Mouse (Mus musculus) neural tube, embryonic 12.5 days (tissue): ENCODE data around the gene Mrtfb. TPM values are rescaled to one million over a fixed set of nuclear protein-coding genes. Genes with fewer than 3 reads are reported as not detected.

Experiments
- ATAC-seq: fragments of 200-750 bp; cut with Nextera tagmentation; 2 replicates; pipeline ENCODE4 v1.8.0; 2017; ENCODE audit warnings: low read depth, mild to moderate bottlenecking, moderate TSS enrichment, moderate library complexity; ENCODE audit not compliant: low FRiP score
- H3K27ac ChIP-seq: fragments of 300-500 bp; sonication (generic); 2 replicates; pipeline ENCODE4 v1.5.1; 2016
- H3K27me3 ChIP-seq: fragments of 300-500 bp; sonication (generic); replicated peaks from 2 replicates; pipeline ENCODE4 v1.6.1; 2016; ENCODE audit warnings: mild to moderate bottlenecking
- H3K36me3 ChIP-seq: fragments of 300-500 bp; sonication (generic); 2 replicates; pipeline ENCODE4 v1.6.1; 2016; ENCODE audit warnings: mild to moderate bottlenecking
- H3K4me1 ChIP-seq: fragments of 300-500 bp; sonication (generic); 2 replicates; pipeline ENCODE4 v1.6.1; 2016
- H3K4me2 ChIP-seq: fragments of 300-500 bp; sonication (generic); replicated peaks from 2 replicates; pipeline ENCODE4 v1.6.1; 2016; ENCODE audit warnings: mild to moderate bottlenecking
- H3K4me3 ChIP-seq: fragments of 300-500 bp; sonication (generic); 2 replicates; pipeline ENCODE4 v1.5.1; 2016
- H3K9ac ChIP-seq: fragments of 300-500 bp; sonication (generic); 2 replicates; pipeline ENCODE4 v1.6.1; 2016; ENCODE audit warnings: mild to moderate bottlenecking
- H3K9me3 ChIP-seq: fragments of 300-500 bp; sonication (generic); 2 replicates; pipeline ENCODE4 v1.6.1; 2016; ENCODE audit warnings: mild to moderate bottlenecking
- whole genome bisulfite sequencing: fragments of 180-500 bp; shearing (Covaris S2); methylation state at CpG from one replicate; pipeline ENCODE4 v1.1.7; 2016; 5-methylcytosine and 5-hydroxymethylcytosine counted together
- polyA plus RNA-seq: library from polyadenylated mRNA; unstranded; fragments of >200 nt; fragmentation: Nextera tagmentation; extraction: Ambion mirVana; gene quantifications from 2 replicates; pipeline ENCODE4 v1.2.1, GENCODE M21; 2016

Mrtfb gene
- 12.1 and 14.8 TPM in 2 replicates for polyA plus RNA-seq

DNA sequence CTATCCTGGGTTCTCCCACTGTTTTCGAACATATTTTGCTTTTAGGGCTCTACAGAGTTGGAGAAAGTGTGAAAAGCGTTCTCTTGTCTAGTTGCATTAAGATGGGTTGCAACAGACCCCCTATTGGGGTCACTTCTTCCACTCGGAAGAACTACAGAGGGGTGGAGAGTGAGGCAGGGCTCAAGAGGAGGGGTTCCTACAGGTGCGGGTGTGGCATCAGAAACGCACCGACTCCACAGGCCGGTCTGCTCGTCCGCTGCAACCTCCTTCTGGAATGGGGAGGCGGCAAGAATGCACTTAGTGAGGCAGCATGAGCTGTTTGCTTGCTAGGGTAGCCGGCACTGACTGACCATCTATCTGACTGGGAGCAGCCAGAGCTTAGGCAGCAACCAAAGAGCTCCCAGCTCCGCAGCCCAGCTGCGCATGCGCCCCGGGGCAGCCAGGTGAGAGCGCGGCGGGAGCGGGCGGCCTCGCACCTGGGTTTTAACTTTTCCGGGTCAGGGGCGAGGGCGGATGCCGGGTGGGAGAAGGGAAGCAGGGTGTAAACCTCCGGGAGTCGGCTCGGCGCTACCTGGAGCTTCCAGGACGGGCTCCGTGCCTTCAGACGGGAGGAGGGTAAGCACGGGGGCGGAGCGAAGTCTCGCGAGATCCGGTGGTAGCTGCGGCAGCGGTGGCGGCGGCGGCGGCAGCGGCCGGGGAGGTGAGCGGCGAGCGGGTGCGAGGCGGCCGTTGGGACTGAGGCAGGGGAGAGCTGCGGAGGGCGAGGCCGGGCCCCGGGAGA lies at the start of gene Mrtfb:
Gene Mrtfb, plus strand, starts transcription at position 627 of the 781 bp plus-strand sequence.
- Histone ChIP-seq H3K4me3 (peak within 1 kb of the TSS; percentile 84), H3K27ac (no peak within 1 kb of the TSS; the same call in 1 of the 2 replicates), H3K4me2 (peak within 1 kb of the TSS; percentile 85), H3K9ac (peak within 1 kb of the TSS; percentile 87), H3K27me3 (no peaks in the 10 kb centered on the region), H3K36me3 (no peaks in the 10 kb centered on the region), H3K4me1 (peaks cover 13% of the 10 kb centered on the region), H3K9me3 (no peaks in the 10 kb centered on the region)
- peak; percentile 91 for ATAC-seq
- 1% methylated on average over 51 of the region's 56 CpGs for WGBS

DNA sequence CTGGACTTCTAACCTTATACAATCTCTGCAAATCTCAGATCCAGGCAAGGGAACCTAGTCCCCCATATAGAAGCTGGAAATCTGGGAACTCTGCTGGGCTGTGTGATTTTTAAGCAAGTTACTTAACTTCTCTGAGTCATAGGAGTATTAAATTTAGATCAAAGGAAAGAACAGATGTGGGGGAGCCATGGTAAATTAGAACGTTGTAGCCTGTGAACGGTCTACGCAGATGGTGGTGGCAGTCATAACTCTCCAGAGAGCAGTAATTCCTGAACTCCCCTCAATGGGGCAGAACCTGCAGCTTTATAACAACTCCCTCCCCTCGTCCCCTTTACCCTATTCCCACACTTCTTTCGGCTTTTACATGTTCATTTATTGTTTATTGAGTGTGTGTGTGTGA lies 48.6 kb upstream of the Mrtfb start:
- Histone ChIP-seq H3K4me1 (peaks cover 3% of the 10 kb centered on the region; the same call in 1 of the 2 replicates), H3K27me3 (no peaks in the 10 kb centered on the region), H3K36me3 (no peaks in the 10 kb centered on the region), H3K27ac (no peak overlapping the region), H3K4me2 (no peak overlapping the region), H3K4me3 (no peak overlapping the region), H3K9me3 (no peaks in the 10 kb centered on the region), H3K9ac (no peak overlapping the region)
- 40% methylated on average over 5 of the region's 5 CpGs for WGBS
- ATAC-seq = peak; percentile 46; the same call in 1 of the 2 replicates

DNA sequence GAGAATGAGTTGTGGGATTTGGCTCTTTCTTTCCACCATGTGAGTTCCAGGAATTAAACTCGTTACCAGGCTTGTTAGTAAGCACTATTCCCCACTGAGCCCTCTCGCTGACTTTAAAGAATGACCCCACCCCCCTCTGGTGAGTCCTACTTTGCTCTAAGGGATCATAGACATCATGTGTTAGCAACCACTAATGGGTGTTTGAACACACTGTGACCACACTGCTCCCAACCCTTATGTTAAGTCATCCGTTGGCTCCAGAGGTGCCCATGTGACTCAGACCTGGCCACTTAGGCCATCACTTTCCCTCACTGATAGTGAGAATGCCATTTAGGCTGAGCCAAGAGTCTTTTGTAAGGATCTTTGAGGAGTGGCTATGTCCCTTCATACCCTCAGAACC lies 48.2 kb upstream of the Mrtfb start:
- Histone ChIP-seq H3K4me1 (peaks cover 3% of the 10 kb centered on the region; the same call in 1 of the 2 replicates), H3K4me2 (no peak overlapping the region), H3K4me3 (no peak overlapping the region), H3K9ac (no peak overlapping the region), H3K9me3 (no peaks in the 10 kb centered on the region), H3K27ac (no peak overlapping the region), H3K27me3 (no peaks in the 10 kb centered on the region), H3K36me3 (no peaks in the 10 kb centered on the region)
- ATAC-seq = peak; percentile 77
- WGBS = 30% methylated on average over 3 of the region's 3 CpGs

DNA sequence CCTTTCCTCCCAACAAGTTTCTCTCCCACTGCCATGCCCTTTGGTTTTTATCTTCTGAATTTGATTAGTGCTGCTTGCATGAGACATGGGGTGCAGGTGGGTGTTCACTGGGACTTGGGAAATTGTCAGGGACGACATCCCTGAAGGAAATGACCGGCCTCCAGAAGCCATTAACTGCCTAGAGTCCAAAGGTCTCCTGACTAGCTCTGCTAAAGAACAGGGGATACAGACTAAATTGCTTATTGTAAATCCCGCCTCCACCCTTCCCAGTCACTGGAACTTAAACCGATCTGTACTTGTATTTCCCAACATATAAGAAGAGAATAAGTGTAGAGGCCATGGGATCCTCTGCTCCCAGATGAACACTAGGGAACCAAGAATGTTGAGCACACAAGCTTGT lies 43.5 kb upstream of the Mrtfb start:
- 64% methylated on average over 4 of the region's 4 CpGs for WGBS
- H3K4me3 ChIP-seq = no peak overlapping the region
- no peak for ATAC-seq
- peaks cover 3% of the 10 kb centered on the region; the same call in 1 of the 2 replicates for H3K4me1 ChIP-seq
- H3K36me3 ChIP-seq = no peaks in the 10 kb centered on the region
- H3K9me3 ChIP-seq = no peaks in the 10 kb centered on the region
- no peak overlapping the region for H3K4me2 ChIP-seq
- no peak overlapping the region for H3K9ac ChIP-seq
- no peaks in the 10 kb centered on the region for H3K27me3 ChIP-seq
- H3K27ac ChIP-seq = no peak overlapping the region

DNA sequence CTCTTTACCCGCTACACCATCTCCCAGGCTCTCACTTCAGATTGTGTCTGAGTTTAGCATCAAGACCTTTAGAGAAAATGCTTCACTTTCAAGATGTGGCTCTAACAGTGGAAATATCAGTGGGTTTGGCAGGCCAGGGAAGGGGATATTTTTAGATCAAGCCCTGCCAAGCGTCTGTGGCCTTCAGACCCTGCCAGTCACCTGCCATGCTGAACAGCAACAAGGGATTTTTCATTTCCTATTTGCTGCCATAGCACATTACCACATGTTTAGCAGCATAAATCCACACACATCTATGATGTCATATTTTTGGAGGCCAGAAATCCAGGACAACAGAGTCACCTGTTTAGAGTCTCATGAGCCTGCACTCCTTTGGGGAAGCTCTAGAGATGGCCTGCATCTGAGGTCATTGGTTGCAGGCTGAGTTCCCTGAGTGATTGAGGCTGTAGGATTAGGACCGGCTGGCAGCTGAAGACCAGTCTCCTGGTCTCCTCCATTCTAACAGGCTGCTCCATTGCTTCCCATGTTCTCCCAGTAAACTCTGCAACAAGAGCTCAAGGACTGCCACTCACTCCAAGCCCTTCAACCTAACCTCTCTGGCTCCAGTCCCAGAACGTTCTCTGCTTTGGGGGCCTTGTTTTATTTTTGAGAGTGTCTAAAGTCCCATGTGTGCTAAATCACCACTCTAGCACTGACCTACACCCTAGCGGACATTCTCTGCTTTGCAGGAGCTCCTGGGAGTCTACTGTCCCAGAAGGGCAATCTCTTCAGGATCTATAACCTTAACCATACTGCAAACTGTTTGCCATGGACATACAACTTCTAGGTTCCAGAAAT lies 39.9 kb upstream of the Mrtfb start:
- no peak overlapping the region for H3K4me3 ChIP-seq
- H3K27ac ChIP-seq = no peak overlapping the region
- no peaks in the 10 kb centered on the region for H3K4me1 ChIP-seq
- ATAC-seq = no peak
- H3K27me3 ChIP-seq = no peaks in the 10 kb centered on the region
- no peaks in the 10 kb centered on the region for H3K36me3 ChIP-seq
- WGBS = 89% methylated on average over 5 of the region's 5 CpGs
- H3K9me3 ChIP-seq = no peaks in the 10 kb centered on the region
- H3K4me2 ChIP-seq = no peak overlapping the region
- H3K9ac ChIP-seq = no peak overlapping the region

DNA sequence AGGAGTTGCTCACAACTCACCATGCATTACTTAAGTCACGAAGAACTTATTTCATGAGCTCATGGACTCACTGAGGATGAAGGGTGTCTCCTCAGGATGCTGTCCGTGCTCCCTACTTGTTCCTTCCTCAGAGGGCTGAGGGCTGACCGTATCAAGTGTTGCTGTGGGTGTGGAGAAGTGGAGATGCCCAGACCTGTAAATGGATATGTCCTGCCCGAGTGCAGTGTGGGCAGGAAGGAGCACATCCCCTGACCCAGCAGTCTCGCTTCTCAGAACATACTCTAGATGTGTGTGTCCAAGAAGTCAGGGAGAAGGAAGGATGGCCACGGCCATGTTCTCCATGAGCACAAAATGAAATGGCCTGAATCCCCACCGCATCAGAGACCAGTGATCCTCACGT lies 38.3 kb upstream of the Mrtfb start:
- Histone ChIP-seq H3K9me3 (no peaks in the 10 kb centered on the region), H3K4me3 (no peak overlapping the region), H3K27ac (no peak overlapping the region), H3K27me3 (no peaks in the 10 kb centered on the region), H3K9ac (no peak overlapping the region), H3K4me2 (no peak overlapping the region), H3K36me3 (no peaks in the 10 kb centered on the region), H3K4me1 (no peaks in the 10 kb centered on the region)
- 89% methylated on average over 8 of the region's 8 CpGs for WGBS
- no peak for ATAC-seq

DNA sequence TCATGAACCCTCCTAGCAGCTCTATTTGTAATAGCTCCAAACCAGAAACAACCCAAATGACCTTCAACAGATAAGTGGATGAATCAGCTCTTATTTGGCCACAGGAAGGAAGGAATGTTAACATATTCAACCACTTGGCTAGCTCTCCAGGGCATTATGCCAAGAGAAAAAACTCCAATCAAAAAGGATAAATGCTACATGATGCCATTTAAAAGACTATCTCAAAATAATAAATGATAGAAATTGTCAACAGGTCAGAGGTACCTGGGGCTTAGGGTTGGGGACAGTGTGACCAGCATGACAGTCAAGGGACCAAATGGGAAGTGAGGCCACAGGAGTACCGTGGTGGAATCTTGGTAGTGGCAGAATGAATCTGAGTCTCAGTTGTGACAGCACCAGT lies 34.8 kb upstream of the Mrtfb start:
- H3K9ac ChIP-seq = no peak overlapping the region
- no peak for ATAC-seq
- 87% methylated on average over 1 of the region's 1 CpGs for WGBS

DNA sequence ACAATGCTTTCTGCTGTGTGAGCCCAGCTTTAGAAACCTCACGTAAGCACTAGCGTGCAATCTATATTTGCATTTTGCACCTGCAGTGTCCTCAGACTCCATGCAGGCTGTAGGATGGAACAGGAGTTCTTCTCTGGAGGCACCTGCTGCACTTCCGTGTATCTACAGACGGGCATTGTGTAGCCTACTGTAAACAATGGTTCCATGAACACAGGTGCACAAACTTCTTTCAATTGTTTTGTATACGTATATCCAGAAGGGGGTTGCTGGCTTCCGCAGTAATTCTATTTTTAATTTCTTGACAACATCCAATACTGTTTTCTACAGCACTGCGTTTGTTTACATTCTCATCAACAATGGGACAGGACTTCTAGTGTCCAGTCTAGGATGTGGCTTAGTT lies 24.2 kb upstream of the Mrtfb start:
- H3K4me2 ChIP-seq = no peak overlapping the region
- H3K27ac ChIP-seq = no peak overlapping the region
- H3K4me1 ChIP-seq = no peaks in the 10 kb centered on the region
- H3K9ac ChIP-seq = no peak overlapping the region
- 87% methylated on average over 7 of the region's 7 CpGs for WGBS
- ATAC-seq = no peak
- no peak overlapping the region for H3K4me3 ChIP-seq
- H3K27me3 ChIP-seq = no peaks in the 10 kb centered on the region
- no peaks in the 10 kb centered on the region for H3K9me3 ChIP-seq
- no peaks in the 10 kb centered on the region for H3K36me3 ChIP-seq

More for the DNA sequence above, 34.8 kb upstream of the Mrtfb start:
- Histone ChIP-seq H3K4me1 (no peaks in the 10 kb centered on the region), H3K36me3 (no peaks in the 10 kb centered on the region), H3K27ac (no peak overlapping the region), H3K4me3 (no peak overlapping the region), H3K27me3 (no peaks in the 10 kb centered on the region), H3K9me3 (no peaks in the 10 kb centered on the region), H3K4me2 (no peak overlapping the region)

DNA sequence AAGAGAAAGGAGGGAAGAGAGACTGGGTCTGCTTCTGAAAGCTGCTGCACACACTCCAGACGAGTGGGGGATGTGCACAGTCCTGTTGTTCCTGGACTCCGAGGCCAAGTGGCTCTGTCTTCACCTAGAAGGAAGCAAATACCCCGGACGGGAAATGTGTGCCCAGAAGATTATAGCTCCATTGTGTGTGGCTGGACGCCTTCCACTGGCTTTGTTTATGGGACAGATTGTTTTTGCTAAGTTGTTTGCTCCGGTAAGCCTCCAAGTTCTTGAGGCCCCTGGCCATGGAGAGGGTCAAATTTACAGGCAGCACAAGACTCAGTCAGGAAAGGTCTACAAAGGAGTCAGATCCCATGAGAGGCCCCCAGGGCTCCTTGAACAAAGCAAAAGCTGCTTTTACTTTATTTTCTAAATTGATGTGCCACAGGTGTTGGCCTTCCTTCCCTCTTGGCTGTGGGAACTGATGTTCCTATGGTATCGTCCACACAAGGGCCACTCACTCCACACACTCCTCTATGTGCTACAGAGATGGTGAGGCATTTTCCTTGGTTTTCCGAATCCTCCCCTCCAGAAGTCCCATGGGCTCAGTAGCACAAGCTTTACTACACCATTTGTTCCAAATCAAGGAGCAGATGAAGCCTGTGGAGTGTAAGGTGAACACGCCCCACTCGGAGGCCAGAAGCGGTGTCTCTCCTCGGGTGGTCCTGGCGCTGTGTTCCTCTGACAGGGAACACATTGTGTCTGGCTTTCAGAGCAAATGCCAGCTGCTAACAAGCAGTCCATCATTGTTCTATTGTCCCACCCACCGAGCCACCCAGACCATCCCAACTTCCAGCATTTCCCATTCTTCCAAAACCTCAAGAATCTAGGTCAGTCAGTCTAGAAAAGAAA lies 23.1 kb upstream of the Mrtfb start:
- 61% methylated on average over 14 of the region's 14 CpGs for WGBS
- Histone ChIP-seq H3K9ac (no peak overlapping the region), H3K27me3 (no peaks in the 10 kb centered on the region), H3K4me1 (no peaks in the 10 kb centered on the region), H3K4me2 (no peak overlapping the region), H3K9me3 (no peaks in the 10 kb centered on the region), H3K27ac (no peak overlapping the region), H3K4me3 (no peak overlapping the region), H3K36me3 (no peaks in the 10 kb centered on the region)
- ATAC-seq = no peak

DNA sequence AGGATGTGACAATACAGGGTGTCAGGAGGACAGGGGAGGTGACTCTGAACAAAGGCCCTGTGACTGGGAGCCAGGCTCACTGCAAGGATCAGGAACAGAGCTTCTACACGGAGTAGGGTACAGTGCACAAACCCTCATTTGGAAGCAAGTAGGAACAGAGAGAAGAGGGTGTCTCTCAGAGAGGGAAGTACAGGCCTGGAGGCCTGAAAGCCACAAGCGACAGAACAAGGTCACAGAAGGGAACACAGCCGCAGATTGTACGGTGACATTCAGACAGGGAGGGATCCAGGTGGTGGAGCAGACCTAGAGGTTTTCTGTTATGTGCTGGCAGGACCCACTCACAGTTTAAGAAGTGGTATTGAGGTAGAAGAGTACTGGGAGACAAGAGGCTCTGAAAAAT lies 17.2 kb upstream of the Mrtfb start:
- H3K4me2 ChIP-seq = no peak overlapping the region
- H3K27me3 ChIP-seq = no peaks in the 10 kb centered on the region
- H3K9me3 ChIP-seq = no peaks in the 10 kb centered on the region
- H3K4me1 ChIP-seq = no peaks in the 10 kb centered on the region
- H3K9ac ChIP-seq = no peak overlapping the region
- no peaks in the 10 kb centered on the region for H3K36me3 ChIP-seq
- no peak for ATAC-seq
- no peak overlapping the region for H3K4me3 ChIP-seq
- no peak overlapping the region for H3K27ac ChIP-seq
- 89% methylated on average over 4 of the region's 4 CpGs for WGBS

DNA sequence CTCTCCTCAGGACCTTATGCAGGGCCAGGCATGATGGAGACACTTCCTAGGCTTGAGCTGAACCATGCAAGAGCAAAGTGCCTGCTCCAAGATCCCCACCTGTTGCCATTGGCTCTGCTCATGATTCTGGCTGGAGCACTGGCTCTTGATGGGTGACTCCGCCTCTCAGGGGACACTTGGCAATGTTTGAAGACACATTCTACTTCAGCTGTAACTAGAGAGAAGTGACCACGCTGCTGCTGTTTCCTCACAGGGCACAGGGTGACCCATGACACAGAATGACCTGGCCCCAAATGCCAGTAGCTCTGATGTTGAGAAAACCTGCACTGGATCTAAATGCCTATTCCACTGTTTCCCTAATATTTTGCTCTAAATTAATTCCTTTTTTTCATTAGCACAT lies 16.7 kb upstream of the Mrtfb start:
- no peak overlapping the region for H3K9ac ChIP-seq
- H3K27me3 ChIP-seq = no peaks in the 10 kb centered on the region
- H3K36me3 ChIP-seq = no peaks in the 10 kb centered on the region
- no peaks in the 10 kb centered on the region for H3K4me1 ChIP-seq
- no peak overlapping the region for H3K4me3 ChIP-seq
- ATAC-seq = no peak
- no peak overlapping the region for H3K27ac ChIP-seq
- WGBS = 62% methylated on average over 2 of the region's 2 CpGs
- H3K4me2 ChIP-seq = no peak overlapping the region
- H3K9me3 ChIP-seq = no peaks in the 10 kb centered on the region

DNA sequence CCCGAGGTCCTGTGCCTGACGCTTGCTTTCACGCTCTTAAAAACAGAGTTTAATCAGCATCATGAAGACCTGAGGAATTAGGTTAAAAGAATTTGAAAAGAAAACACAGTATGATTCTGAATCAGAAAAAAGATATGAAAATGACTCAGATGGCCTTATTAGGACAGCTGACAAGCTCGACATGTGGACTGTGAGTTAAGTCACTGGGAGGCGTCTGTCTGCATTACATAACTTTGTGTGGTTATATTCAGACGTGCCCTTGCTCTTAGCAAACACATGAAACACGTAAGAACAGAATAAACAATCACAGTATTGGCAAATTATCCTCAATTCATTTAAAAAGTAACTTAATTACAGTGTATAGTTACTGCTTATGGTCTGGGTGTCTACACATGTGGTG lies 16.0 kb upstream of the Mrtfb start:
- H3K9ac ChIP-seq = no peak overlapping the region
- H3K9me3 ChIP-seq = no peaks in the 10 kb centered on the region
- H3K27me3 ChIP-seq = no peaks in the 10 kb centered on the region
- H3K4me1 ChIP-seq = no peaks in the 10 kb centered on the region
- 86% methylated on average over 7 of the region's 7 CpGs for WGBS
- H3K4me3 ChIP-seq = no peak overlapping the region
- no peaks in the 10 kb centered on the region for H3K36me3 ChIP-seq
- no peak overlapping the region for H3K27ac ChIP-seq
- H3K4me2 ChIP-seq = no peak overlapping the region
- no peak for ATAC-seq
